Mouse (Mus musculus) telencephalon, adult 2 months (tissue): ENCODE measurements around the gene Aaed1.

Experiments used
- DNase-seq: peaks from one replicate; pipeline ENCODE4 v3.0.0-alpha.2; 2011; ENCODE audit warnings: low read depth, low spot score

The Aaed1 gene

DNA sequence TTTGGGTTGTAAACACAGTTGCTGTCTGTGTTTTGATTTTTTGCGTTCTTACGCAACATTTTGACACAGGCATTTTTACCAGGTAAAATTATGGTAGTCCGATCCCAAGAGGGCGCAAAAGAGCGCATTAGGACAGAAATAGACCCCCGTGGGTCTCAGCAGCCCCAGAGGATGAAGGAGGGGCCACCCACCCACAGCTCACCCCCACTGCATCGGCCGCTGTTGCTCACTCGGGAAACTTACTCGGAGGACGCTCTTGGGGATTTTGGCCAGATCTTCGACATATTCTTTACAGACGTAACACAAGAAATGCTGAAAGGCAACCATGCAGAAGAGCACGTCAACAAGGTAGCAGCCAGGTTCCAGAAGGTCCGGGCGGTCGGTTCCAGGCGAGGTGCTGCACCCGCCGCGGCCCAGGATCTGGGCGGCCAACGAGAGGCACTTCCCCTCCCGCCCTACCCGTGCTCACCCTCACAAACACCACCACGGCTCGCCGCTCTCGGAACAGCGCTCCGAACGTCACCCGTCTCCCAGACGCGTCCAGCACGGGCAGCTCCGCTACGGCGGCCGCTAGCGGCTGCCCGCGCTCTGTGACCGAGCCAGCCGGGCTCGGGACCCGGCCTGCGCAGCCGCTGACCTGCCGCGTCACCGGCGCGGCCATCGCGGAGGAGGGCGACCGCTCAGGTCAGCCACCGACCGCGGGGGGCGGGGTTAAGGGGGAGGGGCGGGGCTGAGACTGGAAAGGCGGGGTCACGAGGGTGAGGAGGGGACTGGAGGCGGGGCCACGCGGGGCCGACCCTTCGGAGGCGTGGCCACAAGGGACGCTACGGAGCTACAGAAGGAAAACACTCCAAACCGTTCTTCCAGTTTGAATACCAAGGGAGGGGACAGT, at the start of gene Aaed1:
TSS of gene Aaed1 (minus strand) at position 687 of the 892 bp plus-strand sequence.
- peak; percentile 73 for DNase-seq

- DNase-seq: no peak
Measured at GRCm38 (mm10) chr13:64362139-64362538, 49.6 kb upstream of the Aaed1 start.

GRCm38 (mm10) chr13:64361020-64361419, 48.5 kb upstream of the Aaed1 start:
- no peak for DNase-seq

- DNase-seq: no peak
Measured at GRCm38 (mm10) chr13:64359702-64360101, 47.2 kb upstream of the Aaed1 start.

GRCm38 (mm10) chr13:64358476-64358875, 46.0 kb upstream of the Aaed1 start:
- DNase-seq: no peak

GRCm38 (mm10) chr13:64357389-64357788, 44.9 kb upstream of the Aaed1 start:
- no peak for DNase-seq

DNA sequence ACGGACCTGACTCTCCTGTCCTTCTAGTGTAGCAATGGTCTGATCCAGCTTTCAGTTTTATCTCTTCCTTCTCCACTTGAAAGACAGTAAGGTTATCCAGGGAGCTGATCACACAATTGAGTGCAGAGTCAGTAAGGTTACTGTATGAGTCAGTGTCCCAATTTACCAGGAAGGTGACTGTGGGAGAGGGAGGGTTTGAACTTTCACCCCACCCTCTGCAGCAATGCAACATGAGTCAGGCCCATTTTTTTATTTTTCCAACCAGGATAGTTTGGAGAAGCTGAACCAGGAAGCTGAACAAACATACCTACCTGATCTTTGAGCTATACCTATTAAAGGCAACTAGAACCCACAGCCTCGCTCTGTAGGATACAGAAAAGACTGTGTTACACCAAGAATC, 37.0 kb upstream of the Aaed1 start:
- no peak for DNase-seq

GRCm38 (mm10) chr13:64344082-64344501, 31.6 kb upstream of the Aaed1 start:
- peak; percentile 29 for DNase-seq

- DNase-seq: peak; percentile 40
Measured at GRCm38 (mm10) chr13:64343598-64343997, 31.1 kb upstream of the Aaed1 start.

DNA sequence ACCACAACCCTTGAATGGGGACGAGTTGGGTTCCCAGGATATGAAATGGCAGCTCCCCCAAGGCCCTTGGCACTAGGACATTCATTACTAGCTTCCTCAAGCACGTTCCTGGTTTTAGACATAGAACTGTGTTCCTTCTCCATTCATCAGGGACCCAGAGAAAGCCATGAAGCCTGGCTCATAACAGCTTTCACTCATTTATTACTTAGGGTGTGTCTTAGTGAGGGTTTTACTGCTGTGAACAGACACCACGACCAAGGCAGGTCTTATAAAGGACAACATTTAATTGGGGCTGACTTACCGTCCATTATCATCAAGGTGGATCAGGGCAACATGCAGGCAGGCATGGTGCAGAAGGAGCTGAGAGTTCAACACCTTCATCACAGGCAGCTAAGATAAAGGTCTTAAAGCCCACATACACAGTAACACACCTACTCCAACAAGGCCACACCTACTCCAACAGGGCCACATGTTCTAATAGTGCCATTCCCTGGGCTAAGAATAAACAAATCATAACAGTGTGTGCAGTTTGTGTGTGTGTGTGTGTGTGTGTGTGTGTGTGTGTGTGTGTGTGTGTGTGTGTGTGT, 23.1 kb upstream of the Aaed1 start:
- no peak for DNase-seq

GRCm38 (mm10) chr13:64333102-64333501, 20.6 kb upstream of the Aaed1 start:
- no peak for DNase-seq

DNA sequence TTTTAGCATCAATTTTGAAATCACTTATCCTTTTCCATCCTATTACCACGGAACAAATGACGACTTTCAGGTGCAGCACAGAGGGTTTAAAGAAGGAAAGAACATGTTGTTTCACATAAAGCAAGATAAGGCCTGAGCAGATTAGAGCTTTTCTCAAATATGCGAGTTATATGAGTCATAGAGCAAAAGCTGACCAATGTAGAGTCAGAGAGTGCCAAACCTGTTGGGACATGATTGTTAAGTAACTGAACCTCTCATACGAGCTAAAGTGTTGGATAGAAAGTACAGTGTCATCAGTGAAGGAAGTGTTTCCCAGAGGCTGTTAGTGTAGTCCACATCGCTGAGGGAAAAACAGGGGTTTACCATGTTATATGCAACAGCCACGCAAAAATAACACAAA, 19.8 kb upstream of the Aaed1 start:
- DNase-seq: no peak

DNA sequence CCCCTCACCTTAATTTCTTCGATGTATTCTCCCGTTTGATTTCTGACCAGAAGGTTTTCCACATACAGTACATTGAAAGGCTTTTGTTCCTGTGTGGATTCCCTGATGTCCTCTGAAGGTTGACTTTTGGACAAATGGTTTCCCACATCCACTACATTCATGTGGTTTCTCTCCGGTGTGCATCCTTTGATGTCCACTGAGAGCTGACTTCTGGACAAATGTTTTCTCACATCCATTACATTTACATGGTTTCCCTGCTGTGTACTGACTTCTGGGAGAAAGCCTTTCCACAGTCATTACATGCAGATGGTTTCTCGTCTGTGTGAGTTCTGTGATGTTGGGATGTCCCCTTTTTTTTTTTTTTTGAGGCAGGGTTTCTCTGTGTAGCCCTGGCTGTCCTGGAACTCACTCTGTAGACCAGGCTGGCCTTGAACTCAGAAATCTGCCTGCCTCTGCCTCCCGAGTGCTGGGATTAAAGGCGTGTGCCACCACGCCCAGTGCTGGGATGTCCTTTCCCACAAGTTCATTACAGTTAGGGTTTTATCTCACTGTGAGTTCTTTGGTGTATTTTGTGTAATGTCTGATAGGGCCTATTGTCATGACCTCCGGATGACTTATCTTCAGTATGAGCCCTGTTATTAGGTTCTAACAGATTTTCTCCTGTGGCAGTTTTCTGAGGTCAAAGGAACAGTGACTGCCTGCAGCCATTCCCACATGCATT, 10.2 kb upstream of the Aaed1 start:
- no peak for DNase-seq

GRCm38 (mm10) chr13:64320334-64320733, 7.8 kb upstream of the Aaed1 start:
- no peak for DNase-seq

- no peak for DNase-seq
Measured at GRCm38 (mm10) chr13:64319782-64320181, 7.3 kb upstream of the Aaed1 start.

DNA sequence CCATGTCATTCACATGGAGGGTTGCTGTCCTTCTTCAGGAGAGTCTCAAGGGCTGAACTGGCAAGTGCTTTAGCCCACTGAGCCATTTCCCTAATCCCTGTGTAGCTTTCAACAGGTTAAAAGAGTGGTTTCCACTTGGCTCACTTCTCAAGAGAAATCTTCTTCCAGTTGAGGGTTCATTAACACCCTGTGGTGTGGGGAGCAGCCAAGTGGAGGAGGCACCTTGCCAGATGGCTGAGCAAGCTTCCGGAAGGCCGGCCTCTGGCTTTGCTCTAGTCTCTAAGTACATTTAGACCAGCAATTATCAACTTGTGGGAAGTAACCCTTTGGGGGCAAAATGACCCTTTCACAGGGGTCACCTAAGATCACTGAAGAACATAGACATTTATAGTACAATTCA, 5.8 kb upstream of the Aaed1 start:
- DNase-seq: no peak

- DNase-seq: no peak
Measured at GRCm38 (mm10) chr13:64315483-64316050, 3.1 kb upstream of the Aaed1 start.

DNA sequence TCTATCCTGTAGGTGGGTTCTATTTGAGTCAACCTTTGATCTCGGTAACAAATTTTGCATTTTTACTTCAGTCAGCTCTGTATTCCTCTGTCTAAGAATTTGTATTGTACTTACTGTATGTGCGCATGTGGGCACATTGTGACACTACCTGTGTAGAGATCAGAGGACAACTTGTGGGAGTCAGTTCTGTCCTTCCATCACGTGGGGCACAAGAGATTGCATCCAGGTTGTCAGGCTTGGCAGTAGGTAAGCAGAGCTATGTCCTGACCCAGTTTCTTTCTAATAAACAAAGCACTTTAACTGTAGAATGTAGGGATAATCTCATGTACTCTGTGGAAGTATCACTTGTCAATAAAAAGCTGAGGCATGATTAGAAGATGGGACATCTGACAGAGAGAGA, 1.5 kb upstream of the Aaed1 start:
- no peak for DNase-seq

- DNase-seq: no peak
Measured at GRCm38 (mm10) chr13:64312916-64313289, 393 bp upstream of the Aaed1 start.

DNA sequence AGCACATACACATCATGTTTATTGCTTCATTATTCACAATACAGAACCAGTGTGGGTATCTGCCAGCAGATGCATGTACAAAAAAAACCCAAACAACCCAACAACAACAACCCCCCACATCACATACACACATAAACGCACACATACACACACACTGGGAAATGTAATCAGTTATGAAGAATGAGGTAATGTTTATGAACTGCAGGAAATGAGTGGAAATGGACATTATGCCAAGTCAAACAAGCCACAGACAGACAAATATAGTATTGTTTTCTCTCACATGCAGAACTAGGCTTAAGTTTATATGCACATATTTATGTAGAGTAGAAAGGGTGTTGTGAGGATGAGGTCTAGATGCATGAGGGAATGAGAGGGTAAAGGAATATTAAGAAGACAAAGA, 1.2 kb downstream of the Aaed1 start:
- DNase-seq: no peak

DNA sequence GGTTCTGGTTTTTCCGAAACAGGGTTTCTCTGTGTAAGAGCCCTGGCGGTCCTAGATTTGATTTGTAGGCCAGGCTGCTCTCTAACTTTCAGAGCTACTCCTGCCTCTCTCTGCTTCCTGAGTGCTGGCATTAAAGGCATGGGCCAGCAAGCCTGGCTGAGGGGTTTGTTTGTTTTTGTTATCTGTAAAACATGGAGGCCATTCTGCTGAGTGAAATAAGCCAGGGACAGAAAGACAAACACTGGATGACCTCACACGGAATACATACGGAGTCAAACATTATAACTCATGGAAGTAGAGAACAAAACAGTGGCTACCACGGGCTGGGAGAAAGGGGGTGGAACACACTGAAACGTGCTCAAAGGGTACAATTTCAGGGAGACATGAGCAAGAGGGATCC, 1.9 kb downstream of the Aaed1 start:
- no peak for DNase-seq

DNA sequence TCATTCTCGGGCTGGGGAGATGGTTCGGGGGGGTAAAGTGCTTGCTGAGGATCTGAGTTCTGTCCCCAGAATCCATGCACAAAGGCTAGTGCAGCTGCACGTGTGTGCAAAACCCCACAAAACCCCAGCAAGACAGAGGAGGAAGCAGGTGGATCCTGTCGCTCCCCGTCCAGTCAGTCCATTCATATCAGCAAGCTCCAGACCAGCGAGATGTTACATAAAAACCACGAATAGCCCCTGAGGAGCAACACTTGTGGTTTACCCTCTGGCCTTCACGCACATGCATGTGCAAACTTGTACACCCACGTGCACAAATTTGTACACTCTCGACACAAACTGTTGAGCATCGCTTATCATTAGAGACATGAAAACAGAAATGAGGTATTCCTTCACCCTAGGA, 2.7 kb downstream of the Aaed1 start:
- DNase-seq: no peak
